Mouse (Mus musculus) left cerebral cortex, postnatal 25 days (tissue): ENCODE data around the gene Trnau1ap. TPM values are rescaled to one million over a fixed set of nuclear protein-coding genes. Genes with fewer than 3 reads are reported as not detected.

Source experiments
- DNase-seq, 2 experiments: peaks; one replicate each; pipeline ENCODE4 v3.0.0; 2022; ENCODE audit warnings: low spot score in 2 of 2, mixed read lengths in 1 of 2
- intact Hi-C: fragments of 180-260 bp; cut with DNase I; formaldehyde crosslinking; loops from one replicate; pipeline ENCODE4 v1.15.1; 2025
- total RNA-seq, 2 experiments: library from RNA; stranded (reverse); gene quantifications; 2 replicates each; pipeline ENCODE4 v1.2.3; 2021

Gene Trnau1ap
- 10 to 100 TPM; 18.0 to 22.2 TPM for total RNA-seq

- intact Hi-C loops, result loop anchor here (2.0 kb wide), 1 partner anchor 20 kb away; no protein-coding TSS in a partner anchor
Observed at GRCm38 (mm10) chr4:132329115-132329834, at the start of gene Trnau1ap. TSS of gene Trnau1ap (minus strand) at chr4:132329538.

DNA sequence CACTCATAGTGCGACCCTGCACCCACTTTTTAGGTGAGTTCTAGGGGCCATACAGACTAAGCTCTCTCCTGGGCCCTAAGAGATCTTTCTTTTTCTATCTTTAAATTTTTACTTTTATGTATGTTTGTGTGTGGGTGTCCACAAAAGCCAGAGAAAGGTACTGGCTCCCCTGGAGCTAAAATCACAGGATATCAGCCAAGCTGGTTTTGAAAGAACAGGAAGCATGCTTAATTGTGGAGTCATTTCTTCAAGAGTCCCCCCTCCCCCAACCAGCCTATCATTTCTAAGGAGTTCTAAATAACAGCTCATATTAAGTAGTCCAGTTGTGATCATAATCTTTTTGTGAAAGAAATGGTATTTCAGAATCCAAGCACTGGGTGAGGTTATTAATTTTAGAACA, 44.5 kb upstream of the Trnau1ap start:
- intact Hi-C loops, result no loop called here
- no peak for DNase-seq

More at GRCm38 (mm10) chr4:132329115-132329834, at the start of gene Trnau1ap:
- peak; percentile 79 to 84 for DNase-seq

GRCm38 (mm10) chr4:132369953-132370750, 40.8 kb upstream of the Trnau1ap start:
- no peak for DNase-seq
- intact Hi-C loops, result no loop called here

GRCm38 (mm10) chr4:132367480-132368201, 38.3 kb upstream of the Trnau1ap start:
- intact Hi-C loops, result no loop called here
- no peak for DNase-seq

- no peak for DNase-seq
- intact Hi-C loops, result no loop called here
Observed at GRCm38 (mm10) chr4:132365450-132366060, 36.2 kb upstream of the Trnau1ap start.

DNA sequence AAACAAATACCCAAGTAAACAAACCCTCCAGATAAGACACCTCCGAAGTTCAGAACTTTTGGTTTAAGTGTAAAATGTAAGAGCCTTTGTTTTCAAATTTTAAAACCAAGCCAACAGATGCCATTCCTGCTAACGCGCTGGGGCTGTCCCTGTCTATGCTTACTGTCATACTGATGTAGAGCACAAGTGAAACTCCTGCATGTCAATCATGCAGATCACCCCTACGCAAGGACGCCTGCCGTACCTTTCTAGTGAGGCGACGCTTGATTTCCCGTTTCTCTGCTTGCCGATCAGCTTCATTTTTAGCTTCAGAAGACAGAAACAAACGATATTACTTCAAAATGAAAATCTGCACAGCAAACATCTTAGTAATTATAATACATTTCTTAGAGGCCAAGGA, 34.1 kb upstream of the Trnau1ap start:
- intact Hi-C loops, result no loop called here
- no peak for DNase-seq

- no peak for DNase-seq
- intact Hi-C loops, result no loop called here
Observed at GRCm38 (mm10) chr4:132359510-132359909, 30.2 kb upstream of the Trnau1ap start.

DNA sequence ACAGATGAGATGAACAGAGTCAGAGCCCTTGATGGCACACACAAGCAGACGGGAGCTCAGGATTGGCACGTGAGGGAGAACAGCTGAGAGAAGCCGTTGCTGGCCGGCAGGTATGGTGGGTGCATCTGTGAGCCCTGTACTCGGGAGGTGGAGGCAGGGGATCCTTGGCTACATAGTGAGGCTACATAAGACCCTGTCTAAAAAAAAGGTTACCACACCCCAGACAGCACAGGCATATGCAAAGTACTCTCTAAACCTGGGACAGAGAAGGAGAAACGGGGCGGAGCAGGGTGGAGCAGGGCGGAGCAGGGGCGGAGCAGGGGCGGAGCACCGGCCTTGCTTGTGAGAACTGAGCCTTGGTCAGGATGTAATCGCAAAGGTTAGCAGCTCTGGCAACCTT, 26.8 kb upstream of the Trnau1ap start:
- intact Hi-C loops, result no loop called here
- DNase-seq, result peak; percentile 20 to 34

DNA sequence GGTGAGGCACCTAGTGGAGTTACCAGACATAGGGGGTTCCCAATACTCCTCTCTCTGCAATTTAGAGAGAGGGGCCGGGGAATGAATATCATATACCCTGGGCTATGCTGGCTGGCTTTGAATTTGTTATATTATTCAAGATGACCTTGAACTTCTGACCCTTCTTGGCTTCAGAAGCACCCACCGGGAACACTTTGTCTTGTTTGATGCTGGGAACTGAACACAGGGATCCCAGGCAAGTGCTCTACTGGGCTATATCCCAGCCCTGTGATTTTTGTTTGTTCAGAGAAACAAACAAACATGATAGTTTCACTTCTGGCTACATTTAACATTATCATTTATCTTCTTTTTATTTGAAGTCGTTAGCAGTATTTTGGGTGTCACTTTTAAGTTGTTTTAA, 26.1 kb upstream of the Trnau1ap start:
- no peak for DNase-seq
- intact Hi-C loops, result no loop called here

DNA sequence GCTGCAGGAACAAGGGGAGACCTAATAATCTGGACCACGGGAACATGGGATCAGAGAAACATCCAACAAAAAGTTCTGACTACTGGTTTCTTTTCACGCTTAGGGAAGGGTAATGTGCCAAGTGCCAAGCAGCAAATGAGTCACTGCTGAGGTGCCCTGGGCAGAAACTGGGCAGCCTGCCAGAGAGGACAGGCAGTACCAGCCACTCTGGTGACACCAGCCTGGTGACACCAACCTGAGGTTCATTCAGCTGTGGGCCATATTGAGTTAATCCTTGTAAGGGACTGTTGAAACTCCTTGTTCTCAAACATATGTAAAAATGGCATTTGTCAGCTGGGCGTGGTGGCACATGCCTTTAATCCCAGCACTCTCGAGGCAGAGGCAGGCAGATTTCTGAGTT, 25.2 kb upstream of the Trnau1ap start:
- DNase-seq, result no peak
- intact Hi-C loops, result loop anchor here (5.0 kb wide), 2 partner anchors 58 to 158 kb away; partner anchors contain the start of gene Sesn2

DNA sequence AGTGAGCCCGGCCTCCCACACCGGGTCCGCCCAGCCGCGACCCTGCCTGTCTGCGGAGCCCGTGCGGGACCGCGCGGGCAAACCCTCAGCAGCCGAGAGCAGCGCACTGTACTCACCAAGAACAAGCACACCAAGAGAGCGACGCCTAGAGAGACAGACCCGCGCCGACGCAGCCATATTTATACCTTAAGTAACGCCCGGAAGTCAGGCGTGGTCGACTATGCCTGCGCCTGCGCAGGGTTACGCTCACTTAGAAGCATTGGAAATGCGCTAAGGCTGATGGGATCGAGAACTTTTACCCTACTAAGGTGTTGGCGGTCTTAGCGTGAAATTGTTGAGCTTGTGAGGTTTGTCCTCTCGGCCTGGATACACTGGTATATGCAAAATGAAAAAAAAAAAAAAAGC, 24.1 kb upstream of the Trnau1ap start, which contains the start of gene Rcc1:
Gene Rcc1, minus strand, starts transcription at position 125 of the 405 bp plus-strand sequence.
- DNase-seq, result peak; percentile 88 to 95
- intact Hi-C loops, result loop anchor here (5.0 kb wide), 2 partner anchors 59 to 159 kb away; partner anchors contain the start of gene Sesn2

GRCm38 (mm10) chr4:132352739-132353138, 23.4 kb upstream of the Trnau1ap start:
- DNase-seq, result no peak
- intact Hi-C loops, result loop anchor here (5.0 kb wide), 2 partner anchors 60 to 160 kb away; partner anchors contain the start of gene Sesn2

DNA sequence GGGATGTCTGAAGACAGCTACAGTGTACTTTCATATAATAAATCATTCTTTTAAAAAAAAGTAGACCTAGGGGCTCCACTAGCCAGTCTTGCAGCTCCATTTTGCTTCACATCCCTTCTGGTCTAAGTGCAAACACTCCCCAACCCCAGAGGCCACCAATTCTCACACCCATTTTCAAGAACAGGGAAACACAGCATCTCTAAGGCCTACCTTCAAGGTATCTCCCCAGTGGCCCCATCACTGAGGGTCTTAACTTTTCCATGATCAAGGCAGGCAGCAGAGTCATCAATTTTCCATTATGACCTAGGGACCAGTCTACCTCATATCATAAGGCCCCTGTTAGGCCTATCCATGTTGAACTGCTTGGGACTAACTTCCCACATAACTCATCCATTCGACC, 22.1 kb upstream of the Trnau1ap start:
- intact Hi-C loops, result loop anchor here (5.0 kb wide), 2 partner anchors 61 to 161 kb away; partner anchors contain the start of gene Sesn2

GRCm38 (mm10) chr4:132350854-132351253, 21.5 kb upstream of the Trnau1ap start:
- intact Hi-C loops, result loop anchor here (5.0 kb wide), 2 partner anchors 61 to 161 kb away; partner anchors contain the start of gene Sesn2
- DNase-seq, result no peak

More for the DNA sequence above, 22.1 kb upstream of the Trnau1ap start:
- no peak for DNase-seq

DNA sequence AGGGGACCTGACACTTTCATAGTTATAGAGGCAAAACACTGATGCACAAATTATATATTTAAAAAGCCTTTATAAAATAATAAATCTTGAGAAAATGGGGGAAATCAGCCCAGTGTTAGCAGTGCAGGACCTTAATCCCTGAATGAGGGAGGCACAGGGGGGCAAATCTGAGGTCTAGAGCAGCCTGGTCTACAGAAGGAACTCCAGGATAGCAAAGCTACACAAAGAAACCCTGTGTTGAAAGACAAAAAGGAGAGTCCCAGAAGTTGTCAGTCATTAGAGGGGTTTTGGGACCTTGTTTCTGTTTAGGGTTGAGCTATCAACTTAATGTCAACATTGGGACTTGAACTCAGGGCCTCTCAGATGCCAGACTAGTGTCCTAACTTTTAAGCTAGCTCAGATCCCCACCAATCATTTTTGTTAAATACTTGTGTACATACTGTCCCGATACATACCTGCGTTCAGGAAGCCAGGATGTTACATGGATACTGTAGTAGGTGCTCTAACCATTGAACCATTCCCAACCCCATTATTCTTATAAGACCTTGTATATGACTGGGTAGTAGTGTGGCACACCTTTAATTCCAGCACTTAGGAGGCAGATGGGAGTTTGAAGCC, 20.9 kb upstream of the Trnau1ap start:
- intact Hi-C loops, result loop anchor here (5.0 kb wide), 2 partner anchors 62 to 162 kb away; partner anchors contain the start of gene Sesn2
- DNase-seq, result no peak

GRCm38 (mm10) chr4:132349495-132350122, 20.3 kb upstream of the Trnau1ap start:
- intact Hi-C loops, result loop anchor here (5.0 kb wide), 2 partner anchors 63 to 163 kb away; partner anchors contain the start of gene Sesn2

DNA sequence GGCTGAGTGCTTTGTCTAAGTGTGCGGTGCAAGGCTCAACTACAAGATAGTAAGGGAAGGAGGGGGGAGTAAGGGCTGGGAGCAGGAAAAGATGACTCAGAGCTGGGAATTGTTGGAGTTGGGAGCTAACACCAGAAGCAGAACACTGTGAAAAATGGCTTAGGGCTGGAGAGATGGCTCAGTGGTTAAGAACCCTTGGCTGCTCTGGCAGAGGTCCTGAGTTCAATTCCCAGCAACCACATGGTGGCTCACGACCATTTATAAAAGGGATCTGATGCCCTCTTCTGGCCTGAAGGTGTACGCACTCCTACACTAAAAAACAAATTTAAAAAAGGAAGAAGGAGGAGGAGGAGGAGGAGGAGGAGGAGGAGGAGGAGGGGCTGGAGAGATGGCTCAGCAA, 17.3 kb upstream of the Trnau1ap start:
- DNase-seq, result no peak
- intact Hi-C loops, result no loop called here

More at GRCm38 (mm10) chr4:132349495-132350122, 20.3 kb upstream of the Trnau1ap start:
- no peak for DNase-seq

DNA sequence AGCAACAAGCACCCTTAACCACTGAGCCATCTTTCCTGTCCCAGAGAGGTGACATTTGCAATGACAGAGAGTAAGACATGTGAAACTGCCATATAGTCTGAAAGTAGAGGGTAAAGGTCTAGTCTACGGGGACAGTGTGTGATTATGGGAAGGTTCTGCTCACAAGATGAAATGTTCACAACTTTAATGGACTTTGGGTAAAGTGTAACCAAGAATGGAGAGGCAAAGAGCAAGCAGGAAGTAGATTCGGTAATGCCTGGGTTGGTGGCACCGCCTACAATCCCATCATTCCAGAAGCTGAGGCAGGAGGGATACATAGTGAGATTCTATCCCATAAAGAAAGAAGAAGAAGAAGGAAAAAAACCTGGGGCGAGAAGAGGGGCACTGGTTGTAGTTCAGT, 16.9 kb upstream of the Trnau1ap start:
- intact Hi-C loops, result no loop called here
- DNase-seq, result no peak
